Mouse (Mus musculus): ENCODE data around the gene Ston1.

Ston1 gene

DNA sequence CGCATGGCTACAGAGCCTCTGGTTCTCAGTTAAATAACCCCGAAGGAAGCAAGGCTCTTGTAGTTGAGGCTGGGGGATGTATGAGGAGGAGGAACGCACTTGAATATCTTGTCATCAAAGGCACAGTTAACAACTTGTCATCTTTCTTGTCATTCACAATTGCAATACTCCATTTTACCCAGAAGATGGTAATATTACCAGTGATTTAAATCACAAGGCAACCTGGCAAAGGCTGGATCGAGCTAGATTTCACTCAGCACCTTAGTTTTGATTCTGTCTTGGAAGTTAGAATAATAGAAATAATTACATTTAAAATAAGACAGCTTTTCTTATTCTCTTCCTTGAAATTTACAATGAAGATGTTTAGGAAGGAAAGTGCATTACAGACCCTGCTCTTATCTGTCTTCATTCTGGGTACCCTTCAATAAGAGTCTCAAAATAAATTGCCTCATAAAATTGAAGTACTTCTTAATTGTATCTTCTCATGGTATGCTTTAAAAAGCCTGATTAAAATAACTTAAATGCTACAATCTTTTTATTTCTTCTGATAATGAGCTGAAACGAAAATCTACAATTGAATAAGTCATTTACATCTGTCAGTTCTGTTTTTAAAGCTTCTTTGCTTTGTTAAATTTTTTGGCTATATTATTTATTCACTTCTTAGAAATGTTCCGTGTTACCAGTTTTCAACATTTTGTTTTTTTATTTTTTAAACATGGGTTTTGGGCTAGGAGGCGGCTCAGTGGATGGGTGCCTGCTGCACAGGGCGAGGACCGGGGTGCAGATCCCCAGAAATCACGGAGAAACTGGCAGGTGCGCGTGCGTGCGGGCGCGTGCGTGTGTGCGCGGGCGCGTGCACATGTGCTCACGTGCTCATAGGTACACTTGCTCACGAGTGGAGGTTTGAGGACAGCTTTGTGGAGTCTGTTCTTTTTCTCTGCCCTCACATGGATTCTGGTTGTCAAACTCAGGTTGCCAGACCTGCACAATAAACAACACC is 78.1 kb downstream of the Ston1 start:
- in situ Hi-C loops (cut with MseI, MboI), result no loop called here

DNA sequence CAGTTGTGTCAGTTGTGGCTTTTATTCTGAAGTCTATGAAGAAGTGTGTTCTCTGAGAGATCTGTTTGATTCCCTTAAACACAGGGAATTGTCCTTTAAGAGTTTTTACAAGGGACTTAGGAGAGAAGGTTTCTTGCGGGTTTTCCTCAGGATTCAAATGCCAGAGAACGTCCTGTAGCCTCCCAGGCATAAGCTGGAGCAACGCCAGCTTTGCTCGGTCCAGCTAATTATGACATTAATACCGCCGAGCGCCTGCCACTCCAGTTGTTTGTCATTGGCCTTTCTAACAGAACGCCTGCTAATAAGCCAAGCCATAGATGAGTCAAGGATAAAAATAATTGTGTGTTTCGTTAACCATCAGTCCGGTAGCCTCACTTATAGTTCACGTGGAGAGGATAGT is 90.7 kb downstream of the Ston1 start:
- in situ Hi-C loops (cut with MseI, MboI), result no loop called here

DNA sequence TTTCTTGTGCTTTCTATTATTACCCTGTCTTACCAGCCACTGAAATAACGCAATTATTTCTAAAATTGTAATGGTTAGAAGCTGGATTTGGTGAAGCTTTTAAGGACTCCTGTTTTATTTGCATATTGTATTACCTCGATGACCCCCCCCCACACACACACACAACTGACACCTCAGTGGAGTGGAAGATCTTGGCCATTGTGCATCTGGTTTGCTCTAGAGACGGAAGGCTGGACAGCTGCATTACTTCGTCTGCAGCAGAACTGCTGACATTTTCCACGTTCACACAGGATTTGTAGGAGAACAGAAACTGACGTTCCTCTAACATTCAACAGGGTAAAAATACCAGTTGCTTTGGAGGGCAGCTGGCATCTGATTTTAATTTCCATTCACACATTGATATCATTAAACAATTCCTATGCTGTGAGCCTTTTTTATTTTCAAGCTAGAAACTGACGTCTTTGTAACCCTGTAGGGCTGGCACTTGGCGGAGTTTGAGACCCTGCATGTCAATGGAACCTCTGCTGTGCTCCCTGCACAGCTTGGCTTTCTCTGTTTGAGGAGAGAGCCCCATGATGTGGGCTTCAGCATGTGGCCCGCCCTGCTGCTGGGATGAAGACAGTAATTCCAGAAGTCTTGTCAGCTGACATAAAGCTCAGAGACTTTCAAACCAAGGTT is 99.3 kb downstream of the Ston1 start:
- in situ Hi-C loops (cut with MseI, MboI), result no loop called here

DNA sequence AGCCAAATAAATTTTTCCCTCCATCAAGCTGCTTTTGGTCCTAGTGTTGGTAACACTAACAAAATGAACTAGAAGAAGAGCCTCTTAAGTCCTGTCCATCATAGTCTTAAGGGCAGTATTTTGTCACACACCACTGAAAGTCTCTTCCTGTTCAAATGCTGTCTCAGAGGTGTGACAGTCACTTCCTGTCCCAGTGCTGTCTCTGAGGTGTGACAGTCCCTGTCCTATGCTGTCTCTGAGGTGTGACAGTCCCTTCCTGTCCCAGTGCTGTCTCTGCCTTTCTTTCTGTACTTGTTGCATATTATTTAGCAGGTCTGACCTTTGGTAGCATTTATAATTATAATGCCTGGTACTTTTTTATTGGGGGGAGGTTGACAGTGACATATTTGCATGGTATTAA is 103.4 kb downstream of the Ston1 start:
- in situ Hi-C loops (cut with MseI, MboI), result no loop called here

DNA sequence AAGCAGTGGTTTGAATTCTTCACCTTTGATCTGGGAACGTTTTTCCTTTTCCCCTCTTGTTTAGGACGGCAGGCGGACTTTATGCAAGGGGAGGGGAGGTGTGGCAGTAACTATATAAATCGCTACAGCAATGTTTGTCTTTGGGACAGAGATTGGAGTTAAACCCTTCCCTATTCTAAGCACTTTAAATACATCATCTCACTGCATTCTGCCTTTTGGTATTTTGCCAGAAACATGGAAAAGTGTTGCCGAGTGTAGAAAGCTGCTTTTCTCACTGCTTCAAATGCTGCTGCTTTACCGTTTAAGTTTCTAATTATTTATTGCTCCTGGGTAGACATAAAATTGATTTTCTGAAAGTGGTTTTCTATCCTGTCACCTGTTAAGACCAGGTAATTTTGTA is 104.9 kb downstream of the Ston1 start:
- in situ Hi-C loops (cut with MseI, MboI), result no loop called here

DNA sequence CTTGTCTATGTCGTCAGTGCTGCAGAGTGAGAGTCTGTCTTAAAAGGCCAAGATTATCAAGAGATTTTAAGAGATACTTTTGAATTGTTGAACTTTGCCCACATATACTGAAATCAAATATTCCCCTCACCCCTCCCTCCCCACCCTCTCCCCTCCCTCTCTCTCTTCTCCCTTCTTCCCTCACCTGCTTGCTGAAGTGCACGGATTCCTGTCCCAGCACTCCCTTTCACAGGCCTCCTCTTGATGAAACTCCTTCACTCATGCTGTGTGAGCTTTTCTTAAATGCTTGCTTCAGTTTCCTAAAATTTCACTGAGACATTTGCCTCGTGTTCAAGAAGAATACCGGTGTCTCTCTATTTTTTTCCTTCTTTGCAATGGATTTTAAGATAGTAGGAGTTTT is 105.6 kb downstream of the Ston1 start:
- in situ Hi-C loops (cut with MseI, MboI), result no loop called here

DNA sequence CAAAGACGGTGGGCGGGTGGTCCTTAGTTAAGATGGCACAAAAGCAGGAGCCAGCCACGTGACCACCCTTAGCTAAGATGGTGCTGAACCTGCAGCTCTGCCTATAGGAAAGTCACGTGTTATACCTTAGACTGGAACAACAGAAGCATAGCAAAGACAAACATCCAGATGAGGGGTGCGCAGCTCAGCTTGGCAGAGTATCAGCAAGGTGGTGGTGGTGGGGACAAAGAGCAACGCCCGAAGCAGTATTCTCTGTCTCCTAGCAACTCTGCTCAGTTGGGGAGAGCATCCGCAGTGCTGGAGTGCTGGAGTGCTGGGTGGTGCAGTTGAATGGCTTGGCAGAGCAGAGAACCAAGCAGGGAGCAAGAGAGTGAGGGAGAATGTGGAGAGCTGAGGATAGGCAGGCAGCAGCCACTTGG is 108.8 kb downstream of the Ston1 start:
- in situ Hi-C loops (cut with MseI, MboI), result no loop called here

Measured in mouse trophoblast stem cell (cell line).